Mouse (Mus musculus) forebrain, embryonic 14.5 days (tissue): Measurements from ENCODE around the gene Cst12. TPM values are rescaled to one million over a fixed set of nuclear protein-coding genes. Genes with fewer than 3 reads are reported as not detected.

Experiments
- polyA plus RNA-seq: library from polyadenylated mRNA; unstranded; fragments of >200 nt; fragmentation: Nextera tagmentation; extraction: Ambion mirVana; gene quantifications from 2 replicates; pipeline ENCODE4 v1.2.1, GENCODE M21; 2014

Gene Cst12
- polyA plus RNA-seq, 1 experiment from 2014 or later: not detected

Other genes starting within 250 kb of the Cst12 start
- gene Nxt1, start 116.8 kb upstream of the Cst12 start, polyA plus RNA-seq: 79.0 and 95.2 TPM in 2 replicates
- gene Gzf1, start 108.3 kb upstream of the Cst12 start, polyA plus RNA-seq: 21.1 and 21.6 TPM in 2 replicates
- 24.6 and 34.7 TPM in 2 replicates for gene Napb, start 56.9 kb upstream of the Cst12 start, polyA plus RNA-seq
- not detected in 2 replicates for gene Cstl1, start 39.0 kb upstream of the Cst12 start, polyA plus RNA-seq
- gene Cst11, start 17.9 kb upstream of the Cst12 start, polyA plus RNA-seq: not detected in 2 replicates
- not detected in 2 replicates for gene 8030411F24Rik, start 7.4 kb upstream of the Cst12 start, polyA plus RNA-seq
- not detected in 2 replicates for gene Cst8, start 9.4 kb downstream of the Cst12 start, polyA plus RNA-seq
- not detected in 2 replicates for gene Cst13, start 30.7 kb downstream of the Cst12 start, polyA plus RNA-seq
- gene Cst9, start 45.8 kb downstream of the Cst12 start, polyA plus RNA-seq: not detected in 2 replicates
- not detected in 2 replicates for gene 9230104L09Rik, start 75.7 kb downstream of the Cst12 start, polyA plus RNA-seq
- gene Cst3, start 86.3 kb downstream of the Cst12 start, polyA plus RNA-seq: 547 and 623 TPM in 2 replicates
- gene Gm1330, start 213.9 kb downstream of the Cst12 start, polyA plus RNA-seq: not detected in 2 replicates
- not detected in 2 replicates for gene Gm10750, start 227.9 kb downstream of the Cst12 start, polyA plus RNA-seq